Mouse (Mus musculus) G1E (cell line): Measurements from ENCODE around the gene Isy1.

Experiments
- CTCF ChIP-seq: IDR thresholded peaks from 2 replicates; pipeline ENCODE4 v1.5.1; 2012; ENCODE audit warnings: low read depth, low read length, inconsistent platforms, mixed read lengths
- GATA2 ChIP-seq: IDR thresholded peaks from 2 replicates; pipeline ENCODE4 v1.6.1; 2012; ENCODE audit warnings: low read depth, low read length, inconsistent platforms, borderline replicate concordance

- no peak for TF ChIP-seq CTCF
- TF ChIP-seq GATA2, result no peak
Measured at GRCm38 (mm10) chr6:87820366-87820765, 18.2 kb downstream of the Isy1 start.
